Mouse (Mus musculus) myocyte (in vitro differentiated cells): Measurements from ENCODE around the gene Enah. TPM values are rescaled to one million over a fixed set of nuclear protein-coding genes. Genes with fewer than 3 reads are reported as not detected.

Experiments used
- H3K27me3 ChIP-seq: one replicate; pipeline ENCODE4 v1.6.1; 2011; ENCODE audit not compliant: control insufficient read depth, insufficient read depth, insufficient read length
- H3K36me3 ChIP-seq: one replicate; pipeline ENCODE4 v1.6.1; 2011; ENCODE audit not compliant: control insufficient read depth, insufficient read depth
- H3K4me2 ChIP-seq: one replicate; pipeline ENCODE4 v1.6.1; 2011; ENCODE audit warnings: low read depth, control low read depth
- H3K4me3 ChIP-seq: one replicate; pipeline ENCODE4 v1.5.1; 2011; ENCODE audit warnings: mild to moderate bottlenecking, control low read depth, moderate library complexity
- H3K79me2 ChIP-seq: one replicate; pipeline ENCODE4 v1.6.1; 2011; ENCODE audit not compliant: control insufficient read depth, insufficient read depth
- H3ac ChIP-seq: one replicate; pipeline ENCODE4 v1.6.1; 2011; ENCODE audit not compliant: control insufficient read depth, insufficient read length
- CEBPB ChIP-seq: IDR thresholded peaks from 2 replicates; pipeline ENCODE4 v1.6.1; 2011; ENCODE audit warnings: mild to moderate bottlenecking, moderate library complexity; ENCODE audit not compliant: poor library complexity, insufficient read depth, severe bottlenecking
- E2F4 ChIP-seq: IDR thresholded peaks from one replicate; pipeline ENCODE4 v1.6.1; 2011; ENCODE audit warnings: mild to moderate bottlenecking, control low read depth, moderate library complexity; ENCODE audit not compliant: insufficient read depth
- MAX ChIP-seq: IDR thresholded peaks from one replicate; pipeline ENCODE4 v1.6.1; 2011; ENCODE audit warnings: low read depth, mild to moderate bottlenecking, control low read depth
- MYOD1 ChIP-seq, 3 experiments: IDR thresholded peaks; one replicate each; pipeline ENCODE4 v1.6.1; 2011; ENCODE audit warnings: control low read depth in 2 of 3, low read depth in 2 of 3, mild to moderate bottlenecking in 2 of 3, moderate library complexity in 1 of 3; ENCODE audit not compliant: insufficient read length in 2 of 3, control insufficient read depth in 1 of 3
- MYOG ChIP-seq, 3 experiments: IDR thresholded peaks; one replicate each; pipeline ENCODE4 v1.6.1; 2011; ENCODE audit warnings: control low read depth in 2 of 3, low read depth in 2 of 3, mild to moderate bottlenecking in 2 of 3; ENCODE audit not compliant: insufficient read length in 2 of 3, control insufficient read depth in 1 of 3, insufficient read depth in 1 of 3
- POLR2A ChIP-seq: IDR thresholded peaks from one replicate; pipeline ENCODE4 v1.6.1; 2011; ENCODE audit warnings: low read depth, mild to moderate bottlenecking, control low read depth, moderate library complexity; ENCODE audit not compliant: insufficient read length
- POLR2AphosphoS2 ChIP-seq: IDR thresholded peaks from one replicate; pipeline ENCODE4 v1.6.1; 2011; ENCODE audit warnings: low read depth, control low read depth; ENCODE audit not compliant: insufficient read length
- REST ChIP-seq: IDR thresholded peaks from one replicate; pipeline ENCODE4 v1.6.1; 2011; ENCODE audit warnings: mild to moderate bottlenecking, control low read depth, moderate library complexity; ENCODE audit not compliant: insufficient read depth, insufficient read length
- SRF ChIP-seq: IDR thresholded peaks from one replicate; pipeline ENCODE4 v1.6.1; 2011; ENCODE audit warnings: low read depth; ENCODE audit not compliant: control insufficient read depth, insufficient read length
- TCF12 ChIP-seq: IDR thresholded peaks from one replicate; pipeline ENCODE4 v1.6.1; 2011; ENCODE audit warnings: mild to moderate bottlenecking, control low read depth; ENCODE audit not compliant: poor library complexity, insufficient read depth, severe bottlenecking
- TCF3 ChIP-seq: IDR thresholded peaks from one replicate; pipeline ENCODE4 v1.6.1; 2011; ENCODE audit warnings: low read depth, control low read depth; ENCODE audit not compliant: insufficient read length
- USF1 ChIP-seq: IDR thresholded peaks from one replicate; pipeline ENCODE4 v1.6.1; 2011; ENCODE audit warnings: low read depth, mild to moderate bottlenecking, control low read depth, moderate library complexity
- polyA plus RNA-seq: library from polyadenylated mRNA; unstranded; fragments of >200 nt; fragmentation: generic; extraction: Trizol; gene quantifications from one replicate; pipeline ENCODE4 v1.2.1, GENCODE M21; 2012; ENCODE audit warnings: missing spikeins

Gene Enah
- polyA plus RNA-seq, 1 experiment = 72.9 TPM

DNA sequence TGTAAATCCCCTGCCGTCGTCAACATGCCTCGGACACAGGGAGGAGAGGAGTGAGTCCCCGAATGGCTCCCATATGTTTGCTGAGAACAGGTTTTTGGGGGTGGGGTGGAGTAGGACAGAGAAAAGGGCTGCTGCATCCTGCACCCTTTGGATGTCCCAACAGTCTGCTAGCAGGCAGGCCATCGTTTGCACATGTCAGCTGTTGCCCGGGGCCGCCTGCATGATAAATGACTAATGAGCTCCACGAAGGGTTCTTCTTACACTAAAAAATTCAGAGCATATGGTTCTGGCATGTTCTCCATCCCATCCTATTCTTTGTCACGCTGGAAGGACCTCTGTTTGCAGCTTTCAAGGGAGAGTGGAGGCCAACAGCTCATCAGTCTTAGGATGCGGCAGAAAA is 33.2 kb upstream of the Enah start:
- no peaks in the 10 kb centered on the region for H3K79me2 ChIP-seq
- H3K27me3 ChIP-seq = no peaks in the 10 kb centered on the region
- H3K4me2 ChIP-seq = peak overlapping the region; percentile 25
- no peak overlapping the region for H3ac ChIP-seq
- TF ChIP-seq POLR2AphosphoS2 = no peak
- TF ChIP-seq POLR2A = no peak
- TF ChIP-seq MAX = no peak
- peak in 2 of 3 experiments; percentile 89 to 94 for TF ChIP-seq MYOG (IDR thresholded peaks at IDR 0.05; ENCODE audit: control insufficient read depth in 1 of 3, insufficient read depth in 1 of 3, insufficient read length in 2 of 3, low read depth in 2 of 3)
- 0 out of 2 replicates have a peak, but pooled peaks have one; percentile 4 for TF ChIP-seq CEBPB
- peak; percentile 40 for TF ChIP-seq TCF3
- TF ChIP-seq MYOD1 (IDR thresholded peaks at IDR 0.05; ENCODE audit: control insufficient read depth in 1 of 3, insufficient read length in 2 of 3, low read depth in 2 of 3) = peak in 2 of 3 experiments; percentile 85 to 92
- peak; percentile 52 for TF ChIP-seq TCF12
- no peak overlapping the region for H3K4me3 ChIP-seq
- no peaks in the 10 kb centered on the region for H3K36me3 ChIP-seq

- no peaks in the 10 kb centered on the region for H3K79me2 ChIP-seq
- TF ChIP-seq MYOG (IDR thresholded peaks at IDR 0.05; ENCODE audit: control insufficient read depth in 1 of 3, insufficient read depth in 1 of 3, insufficient read length in 2 of 3, low read depth in 2 of 3) (peak in 1 of 3 experiments; percentile 50), REST (no peak), POLR2A (no peak), MYOD1 (IDR thresholded peaks at IDR 0.05; ENCODE audit: control insufficient read depth in 1 of 3, insufficient read length in 2 of 3, low read depth in 2 of 3) (peak in 1 of 3 experiments; percentile 25), CEBPB (no peak)
- no peaks in the 10 kb centered on the region for H3K27me3 ChIP-seq
- H3K4me3 ChIP-seq = no peak overlapping the region
- H3K4me2 ChIP-seq = no peak overlapping the region
- no peak overlapping the region for H3ac ChIP-seq
- H3K36me3 ChIP-seq = no peaks in the 10 kb centered on the region
Measured at GRCm38 (mm10) chr1:182052385-182052784, 32.6 kb upstream of the Enah start.

- H3K79me2 ChIP-seq = no peaks in the 10 kb centered on the region
- no peak overlapping the region for H3K4me3 ChIP-seq
- no peaks in the 10 kb centered on the region for H3K27me3 ChIP-seq
- H3K36me3 ChIP-seq = no peaks in the 10 kb centered on the region
- no peak overlapping the region for H3ac ChIP-seq
- TF ChIP-seq TCF3 = no peak
- no peak for TF ChIP-seq POLR2AphosphoS2
- TF ChIP-seq MAX = no peak
- TF ChIP-seq USF1 = no peak
- no peak for TF ChIP-seq REST
- H3K4me2 ChIP-seq = peak overlapping the region; percentile 18
Measured at GRCm38 (mm10) chr1:182049813-182050212, 30.0 kb upstream of the Enah start.

GRCm38 (mm10) chr1:182048101-182048500 is 28.3 kb upstream of the Enah start:
- H3K4me2 ChIP-seq = no peak overlapping the region
- no peaks in the 10 kb centered on the region for H3K36me3 ChIP-seq
- no peaks in the 10 kb centered on the region for H3K27me3 ChIP-seq
- H3K79me2 ChIP-seq = no peaks in the 10 kb centered on the region
- no peak overlapping the region for H3K4me3 ChIP-seq
- H3ac ChIP-seq = no peak overlapping the region
- no peak for TF ChIP-seq E2F4
- TF ChIP-seq REST = no peak
- no peak for TF ChIP-seq MAX
- TF ChIP-seq SRF = no peak
- TF ChIP-seq MYOD1 (IDR thresholded peaks at IDR 0.05; ENCODE audit: control insufficient read depth in 1 of 3, insufficient read length in 2 of 3, low read depth in 2 of 3) = no peak
- TF ChIP-seq CEBPB = no peak
- no peak for TF ChIP-seq TCF3
- TF ChIP-seq POLR2A = no peak
- no peak for TF ChIP-seq TCF12
- no peak for TF ChIP-seq POLR2AphosphoS2

DNA sequence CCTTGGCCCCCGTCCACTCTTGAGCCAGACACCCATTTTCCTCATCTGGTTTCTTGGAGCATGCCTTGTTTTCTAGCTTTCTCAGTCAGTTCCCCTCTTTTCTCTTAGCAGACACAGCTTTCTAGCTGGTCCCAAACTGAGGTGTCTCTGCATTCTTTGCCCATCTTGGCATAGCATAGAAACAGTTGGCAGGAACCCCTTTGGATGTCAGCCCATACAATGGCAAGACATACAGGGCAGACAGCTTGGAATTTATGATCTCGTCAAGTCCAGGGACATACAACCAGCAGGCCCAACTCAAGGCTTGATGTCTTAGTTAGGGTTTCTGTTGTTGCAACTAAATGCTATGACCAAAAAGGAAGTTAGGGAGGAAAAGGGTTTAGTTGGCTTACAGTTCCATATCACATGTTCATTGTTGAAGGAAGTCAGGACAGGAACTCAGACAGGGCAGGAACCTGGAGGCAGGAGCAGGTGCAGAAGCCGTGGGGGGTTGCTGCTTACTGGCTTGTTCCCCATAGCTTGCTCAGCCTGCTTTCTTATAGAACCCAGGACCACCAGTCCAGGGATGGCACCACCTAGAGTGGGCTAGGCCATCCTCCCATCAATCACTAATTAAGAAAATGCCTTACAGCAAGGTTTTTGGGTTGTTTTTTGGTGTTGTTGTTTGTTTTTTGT is 27.4 kb upstream of the Enah start:
- Histone ChIP-seq H3K27me3 (no peaks in the 10 kb centered on the region), H3K79me2 (no peaks in the 10 kb centered on the region), H3ac (no peak overlapping the region), H3K36me3 (no peaks in the 10 kb centered on the region), H3K4me3 (no peak overlapping the region), H3K4me2 (no peak overlapping the region)
- TF ChIP-seq POLR2AphosphoS2 (no peak), MYOG (IDR thresholded peaks at IDR 0.05; ENCODE audit: control insufficient read depth in 1 of 3, insufficient read depth in 1 of 3, insufficient read length in 2 of 3, low read depth in 2 of 3) (no peak), SRF (no peak), MAX (no peak), POLR2A (no peak), USF1 (no peak), TCF3 (no peak), E2F4 (no peak), CEBPB (no peak), REST (no peak), MYOD1 (IDR thresholded peaks at IDR 0.05; ENCODE audit: control insufficient read depth in 1 of 3, insufficient read length in 2 of 3, low read depth in 2 of 3) (no peak), TCF12 (no peak)
